Mouse (Mus musculus): ENCODE measurements around the gene E130114P18Rik.

- no peak for TF ChIP-seq CTCF (IDR thresholded peaks at IDR 0.05; ENCODE audit: extremely low read depth, insufficient read length, insufficient replicate concordance, low read depth, low read length)
- no peak for TF ChIP-seq POLR2A (IDR thresholded peaks at IDR 0.05; ENCODE audit: low read depth, low read length)
Observed at GRCm38 (mm10) chr4:97794865-97795264, 17.0 kb upstream of the E130114P18Rik start.

Data from small intestine, adult 2 months (tissue).